Mouse (Mus musculus): ENCODE data around the gene Numbl. TPM values are rescaled to one million over a fixed set of nuclear protein-coding genes. Genes with fewer than 3 reads are reported as not detected.

The Numbl gene
- polyA plus RNA-seq, 1 experiment from 2014 or later: 11.7 TPM

- H3K4me3 ChIP-seq (ENCODE audit: low read depth, low read length): peak overlapping the region; percentile 51
- H3K36me3 ChIP-seq (ENCODE audit: insufficient read depth, low read length): no peaks in the 10 kb centered on the region
- peak overlapping the region; percentile 87 for H3K4me2 ChIP-seq (replicated peaks; ENCODE audit: low read depth, low read length)
- no peaks in the 10 kb centered on the region for H3K9me3 ChIP-seq (ENCODE audit: low read length)
- ATAC-seq (peak; percentile 78), DNase-seq (ENCODE audit: low spot score) (peak; percentile 100)
- TF ChIP-seq CTCF (IDR thresholded peaks at IDR 0.05) (peak; percentile 22; the same call in 1 of the 2 replicates), EP300 (IDR thresholded peaks at IDR 0.05) (peak; percentile 94)
- 1% methylated on average over 38 of the region's 39 CpGs for WGBS
- H3K27me3 ChIP-seq (replicated peaks; ENCODE audit: insufficient read depth, low read length): no peaks in the 10 kb centered on the region
- H3K4me1 ChIP-seq (ENCODE audit: insufficient read depth, low read depth, low read length): peaks cover 16% of the 10 kb centered on the region
- peak overlapping the region; percentile 19; the same call in 1 of the 2 replicates for H3K9ac ChIP-seq (replicated peaks; ENCODE audit: low read depth)
- H3K27ac ChIP-seq (ENCODE audit: low read length): peak overlapping the region; percentile 93
Measured at GRCm38 (mm10) chr7:27330709-27331540, 72.7 kb downstream of the Numbl start.

DNA sequence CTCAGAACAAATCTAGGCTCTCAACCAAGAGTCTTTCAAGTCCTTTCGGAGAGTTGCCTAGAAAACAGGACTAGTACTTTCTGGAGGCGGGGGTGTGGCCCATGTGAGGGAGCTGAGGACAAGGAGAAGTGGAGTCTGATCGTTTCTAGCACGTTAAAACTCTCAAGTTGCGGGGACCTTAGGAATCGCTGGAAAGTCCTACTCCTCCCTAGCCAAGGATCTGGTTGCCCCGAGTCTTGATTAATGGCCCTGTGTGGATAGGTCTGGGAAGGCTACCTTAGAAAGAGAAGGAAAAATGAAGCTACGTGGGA, 73.3 kb downstream of the Numbl start:
- Histone ChIP-seq H3K4me1 (ENCODE audit: insufficient read depth, low read depth, low read length) (peaks cover 14% of the 10 kb centered on the region), H3K27me3 (replicated peaks; ENCODE audit: insufficient read depth, low read length) (peaks cover 5% of the 10 kb centered on the region), H3K4me2 (replicated peaks; ENCODE audit: low read depth, low read length) (peak overlapping the region; percentile 87), H3K36me3 (ENCODE audit: insufficient read depth, low read length) (no peaks in the 10 kb centered on the region), H3K27ac (ENCODE audit: low read length) (peak overlapping the region; percentile 93), H3K4me3 (ENCODE audit: low read depth, low read length) (peak overlapping the region; percentile 51), H3K9ac (replicated peaks; ENCODE audit: low read depth) (peak overlapping the region; percentile 19; the same call in 1 of the 2 replicates), H3K9me3 (ENCODE audit: low read length) (no peaks in the 10 kb centered on the region)
- peak; percentile 90 for DNase-seq (ENCODE audit: low spot score)
- TF ChIP-seq EP300 (IDR thresholded peaks at IDR 0.05): no peak
- no peak for TF ChIP-seq CTCF (IDR thresholded peaks at IDR 0.05)
- no peak for ATAC-seq
- 0% methylated on average over 8 of the region's 8 CpGs for WGBS

Other genes starting within 250 kb of the Numbl start
- not detected in 2 replicates for gene Cyp2a12, start 229.4 kb upstream of the Numbl start, polyA plus RNA-seq (2015; fragmentation: Nextera tagmentation; extraction: Ambion mirVana)
- gene Cyp2f2, start 138.5 kb upstream of the Numbl start, polyA plus RNA-seq (2015; fragmentation: Nextera tagmentation; extraction: Ambion mirVana): 585 and 665 TPM in 2 replicates
- gene Cyp2t4, start 104.7 kb upstream of the Numbl start, polyA plus RNA-seq (2015; fragmentation: Nextera tagmentation; extraction: Ambion mirVana): 0.14 TPM in 1 of 2 replicates, not detected in the other
- gene Egln2, start 91.6 kb upstream of the Numbl start, polyA plus RNA-seq (2015; fragmentation: Nextera tagmentation; extraction: Ambion mirVana): 68.0 and 75.1 TPM in 2 replicates
- 79.6 and 82.3 TPM in 2 replicates for gene Rab4b, start 79.5 kb upstream of the Numbl start, polyA plus RNA-seq (2015; fragmentation: Nextera tagmentation; extraction: Ambion mirVana)
- gene Gm21983, start 77.3 kb upstream of the Numbl start, polyA plus RNA-seq (2015; fragmentation: Nextera tagmentation; extraction: Ambion mirVana): 0.35 TPM in 1 of 2 replicates, not detected in the other
- gene Mia, start 77.3 kb upstream of the Numbl start, polyA plus RNA-seq (2015; fragmentation: Nextera tagmentation; extraction: Ambion mirVana): 24.9 and 31.5 TPM in 2 replicates
- gene BC024978, start 62.7 kb upstream of the Numbl start, polyA plus RNA-seq (2015; fragmentation: Nextera tagmentation; extraction: Ambion mirVana): 2.5 TPM in 2 replicates
- 69.7 and 75.8 TPM in 2 replicates for gene Snrpa, start 62.2 kb upstream of the Numbl start, polyA plus RNA-seq (2015; fragmentation: Nextera tagmentation; extraction: Ambion mirVana)
- gene Itpkc, start 29.8 kb upstream of the Numbl start, polyA plus RNA-seq (2015; fragmentation: Nextera tagmentation; extraction: Ambion mirVana): 2.9 and 4.1 TPM in 2 replicates
- gene Coq8b, start 25.4 kb upstream of the Numbl start, polyA plus RNA-seq (2015; fragmentation: Nextera tagmentation; extraction: Ambion mirVana): 21.3 and 23.6 TPM in 2 replicates
- gene Ltbp4, start 79.3 kb downstream of the Numbl start, polyA plus RNA-seq (2015; fragmentation: Nextera tagmentation; extraction: Ambion mirVana): 99.9 and 103 TPM in 2 replicates
- 31.1 and 31.2 TPM in 2 replicates for gene Shkbp1, start 97.6 kb downstream of the Numbl start, polyA plus RNA-seq (2015; fragmentation: Nextera tagmentation; extraction: Ambion mirVana)
- gene Gm20479, start 99.0 kb downstream of the Numbl start, polyA plus RNA-seq (2015; fragmentation: Nextera tagmentation; extraction: Ambion mirVana): not detected in 2 replicates
- gene Sptbn4, start 189.3 kb downstream of the Numbl start, polyA plus RNA-seq (2015; fragmentation: Nextera tagmentation; extraction: Ambion mirVana): 0.20 and 0.21 TPM in 2 replicates
- gene Blvrb, start 189.5 kb downstream of the Numbl start, polyA plus RNA-seq (2015; fragmentation: Nextera tagmentation; extraction: Ambion mirVana): 61.7 and 63.4 TPM in 2 replicates
- gene Sertad3, start 215.3 kb downstream of the Numbl start, polyA plus RNA-seq (2015; fragmentation: Nextera tagmentation; extraction: Ambion mirVana): 33.0 TPM in 2 replicates
- 79.4 and 79.6 TPM in 2 replicates for gene Sertad1, start 228.5 kb downstream of the Numbl start, polyA plus RNA-seq (2015; fragmentation: Nextera tagmentation; extraction: Ambion mirVana)
- 73.2 and 75.2 TPM in 2 replicates for gene Prx, start 240.9 kb downstream of the Numbl start, polyA plus RNA-seq (2015; fragmentation: Nextera tagmentation; extraction: Ambion mirVana)

Data from lung, postnatal 0 days (tissue).